Mouse (Mus musculus): ENCODE measurements around the gene Sike1. TPM values are rescaled to one million over a fixed set of nuclear protein-coding genes. Genes with fewer than 3 reads are reported as not detected.

The Sike1 gene
- polyA plus RNA-seq, 1 experiment: 65.7 TPM

DNA sequence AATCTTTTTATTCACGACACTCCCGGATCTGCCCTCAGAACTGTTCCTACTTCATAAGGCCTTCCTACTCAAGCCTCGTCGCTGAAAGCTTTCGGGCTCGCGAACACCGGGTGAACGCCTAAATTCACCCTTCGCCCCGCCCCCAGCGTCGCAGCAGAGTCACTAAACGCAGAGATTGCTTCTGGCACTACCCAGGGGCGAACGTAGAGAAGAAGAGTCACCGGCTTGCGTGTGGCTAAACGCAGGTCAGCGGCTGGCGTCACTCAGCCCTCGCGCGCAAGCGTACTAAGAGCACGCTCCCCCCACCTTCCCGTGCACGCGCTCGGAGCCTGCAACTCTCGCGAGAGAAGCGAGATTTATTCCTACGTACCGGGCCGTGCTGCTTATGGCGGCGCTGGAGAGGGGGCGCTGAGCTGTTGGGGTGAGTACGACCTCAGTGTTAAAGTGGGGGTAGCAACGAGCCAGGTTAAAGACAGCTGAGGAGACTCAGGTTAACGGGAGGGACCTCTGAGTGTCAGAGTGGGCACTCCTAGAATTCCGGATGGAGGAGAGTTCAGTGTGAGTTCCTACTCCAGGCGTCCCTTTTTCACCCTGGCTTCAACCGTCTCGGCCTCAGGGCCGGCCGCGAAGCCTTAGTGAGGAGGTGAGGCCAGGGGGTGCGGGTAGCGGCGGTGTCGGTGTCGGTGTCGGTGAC lies 24.9 kb downstream of the Sike1 start, which contains the start of gene Csde1:
Csde1 (plus strand) TSS at position 178 of the 694 bp plus-strand sequence.
- TF ChIP-seq CTCF (IDR thresholded peaks at IDR 0.05; ENCODE audit: borderline replicate concordance, insufficient read depth, low read length) (no peak), POLR2A (IDR thresholded peaks at IDR 0.05; ENCODE audit: low read depth, low read length) (peak; percentile 85)
- Histone ChIP-seq H3K4me3 (ENCODE audit: insufficient read depth, low read length) (peak within 1 kb of the TSS; percentile 84), H3K4me1 (ENCODE audit: control insufficient read depth, insufficient read depth, low read length) (no peaks in the 10 kb centered on the region; the same call in 1 of the 2 replicates), H3K27ac (ENCODE audit: insufficient read depth, low read length) (peak within 1 kb of the TSS; percentile 90)

- no peaks in the 10 kb centered on the region; the same call in 1 of the 2 replicates for H3K4me1 ChIP-seq (ENCODE audit: control insufficient read depth, insufficient read depth, low read length)
- TF ChIP-seq CTCF (IDR thresholded peaks at IDR 0.05; ENCODE audit: borderline replicate concordance, insufficient read depth, low read length): no peak
- TF ChIP-seq POLR2A (IDR thresholded peaks at IDR 0.05; ENCODE audit: low read depth, low read length): no peak
- peak overlapping the region; percentile 85 for H3K27ac ChIP-seq (ENCODE audit: insufficient read depth, low read length)
- peak overlapping the region; percentile 84 for H3K4me3 ChIP-seq (ENCODE audit: insufficient read depth, low read length)
These were observed 25.6 kb downstream of the Sike1 start for GRCm38 (mm10) chr3:103020943-103021638.

GRCm38 (mm10) chr3:103026174-103026573 lies 30.7 kb downstream of the Sike1 start:
- no peak overlapping the region for H3K4me3 ChIP-seq (ENCODE audit: insufficient read depth, low read length)
- H3K27ac ChIP-seq (ENCODE audit: insufficient read depth, low read length): no peak overlapping the region
- no peaks in the 10 kb centered on the region; the same call in 1 of the 2 replicates for H3K4me1 ChIP-seq (ENCODE audit: control insufficient read depth, insufficient read depth, low read length)
- TF ChIP-seq CTCF (IDR thresholded peaks at IDR 0.05; ENCODE audit: borderline replicate concordance, insufficient read depth, low read length): no peak

GRCm38 (mm10) chr3:103040285-103040684 lies 44.8 kb downstream of the Sike1 start:
- TF ChIP-seq CTCF (IDR thresholded peaks at IDR 0.05; ENCODE audit: borderline replicate concordance, insufficient read depth, low read length) (no peak), POLR2A (IDR thresholded peaks at IDR 0.05; ENCODE audit: low read depth, low read length) (no peak)
- Histone ChIP-seq H3K4me3 (ENCODE audit: insufficient read depth, low read length) (no peak overlapping the region), H3K27ac (ENCODE audit: insufficient read depth, low read length) (no peak overlapping the region), H3K4me1 (ENCODE audit: control insufficient read depth, insufficient read depth, low read length) (no peaks in the 10 kb centered on the region)

DNA sequence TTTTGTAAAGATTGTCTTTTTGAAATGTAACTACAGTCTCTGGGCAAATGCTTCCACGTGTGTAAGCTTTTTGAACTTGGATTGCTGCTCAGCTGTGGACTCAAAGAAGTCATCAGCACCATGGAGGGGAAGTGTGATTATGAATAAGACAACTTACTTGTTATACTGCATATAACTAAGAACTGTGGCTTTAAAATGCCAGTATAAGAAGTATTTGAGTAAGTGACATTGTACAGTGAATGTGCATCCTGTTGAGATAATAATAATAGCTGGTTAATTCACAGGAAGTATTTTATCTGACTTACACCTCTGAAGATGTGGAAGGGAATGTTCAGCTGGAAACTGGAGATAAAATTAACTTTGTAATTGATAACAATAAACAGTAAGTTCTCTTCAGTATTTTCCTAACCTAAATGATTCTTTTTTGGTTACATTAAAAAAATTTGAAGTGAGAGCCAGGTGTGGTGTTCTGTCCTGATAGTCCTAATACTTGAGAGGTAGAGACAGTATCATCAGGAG lies 45.4 kb downstream of the Sike1 start:
- no peaks in the 10 kb centered on the region for H3K4me1 ChIP-seq (ENCODE audit: control insufficient read depth, insufficient read depth, low read length)
- H3K4me3 ChIP-seq (ENCODE audit: insufficient read depth, low read length): no peak overlapping the region
- no peak overlapping the region for H3K27ac ChIP-seq (ENCODE audit: insufficient read depth, low read length)
- TF ChIP-seq CTCF (IDR thresholded peaks at IDR 0.05; ENCODE audit: borderline replicate concordance, insufficient read depth, low read length): no peak
- no peak for TF ChIP-seq POLR2A (IDR thresholded peaks at IDR 0.05; ENCODE audit: low read depth, low read length)

GRCm38 (mm10) chr3:103056016-103056595 lies 60.6 kb downstream of the Sike1 start:
- TF ChIP-seq POLR2A (IDR thresholded peaks at IDR 0.05; ENCODE audit: low read depth, low read length) (no peak), CTCF (IDR thresholded peaks at IDR 0.05; ENCODE audit: borderline replicate concordance, insufficient read depth, low read length) (no peak)
- Histone ChIP-seq H3K27ac (ENCODE audit: insufficient read depth, low read length) (no peak overlapping the region), H3K4me1 (ENCODE audit: control insufficient read depth, insufficient read depth, low read length) (no peaks in the 10 kb centered on the region), H3K4me3 (ENCODE audit: insufficient read depth, low read length) (no peak overlapping the region)

- H3K4me3 ChIP-seq (ENCODE audit: insufficient read depth, low read length): no peak overlapping the region
- TF ChIP-seq CTCF (IDR thresholded peaks at IDR 0.05; ENCODE audit: borderline replicate concordance, insufficient read depth, low read length): no peak
- no peaks in the 10 kb centered on the region for H3K4me1 ChIP-seq (ENCODE audit: control insufficient read depth, insufficient read depth, low read length)
- peak overlapping the region; percentile 60 for H3K27ac ChIP-seq (ENCODE audit: insufficient read depth, low read length)
These were observed 62.2 kb downstream of the Sike1 start for GRCm38 (mm10) chr3:103057752-103058151.

Other genes with a start within 250 kb of the Sike1 start
- gene Tshb, start 213.0 kb upstream of the Sike1 start, polyA plus RNA-seq (2011; ENCODE audit: insufficient read length, low read depth, missing spikeins): not detected in 2 replicates
- not detected in 2 replicates for gene Sycp1, start 59.6 kb upstream of the Sike1 start, polyA plus RNA-seq (2011; ENCODE audit: insufficient read length, low read depth, missing spikeins)
- gene Nr1h5, start 31.6 kb upstream of the Sike1 start, polyA plus RNA-seq (2011; ENCODE audit: insufficient read length, low read depth, missing spikeins): not detected in 2 replicates
- 496 and 517 TPM in 2 replicates for gene Csde1, start 24.7 kb downstream of the Sike1 start, polyA plus RNA-seq (2011; ENCODE audit: insufficient read length, low read depth, missing spikeins)
- gene Nras, start 62.6 kb downstream of the Sike1 start, polyA plus RNA-seq (2011; ENCODE audit: insufficient read length, low read depth, missing spikeins): 92.3 and 105 TPM in 2 replicates
- gene Ampd1, start 78.3 kb downstream of the Sike1 start, polyA plus RNA-seq (2011; ENCODE audit: insufficient read length, low read depth, missing spikeins): not detected in 2 replicates
- 4.8 and 5.3 TPM in 2 replicates for gene Dennd2c, start 106.9 kb downstream of the Sike1 start, polyA plus RNA-seq (2011; ENCODE audit: insufficient read length, low read depth, missing spikeins)
- 91.1 and 111 TPM in 2 replicates for gene Bcas2, start 175.9 kb downstream of the Sike1 start, polyA plus RNA-seq (2011; ENCODE audit: insufficient read length, low read depth, missing spikeins)